Mouse (Mus musculus): ENCODE results near the gene Sult3a2. TPM values are rescaled to one million over a fixed set of nuclear protein-coding genes. Genes with fewer than 3 reads are reported as not detected.

Sult3a2 gene
- polyA plus RNA-seq, 1 experiment = not detected

Other genes starting within 250 kb of the Sult3a2 start
- gene Clvs2, start 161.9 kb downstream of the Sult3a2 start, polyA plus RNA-seq (2012; ENCODE audit: insufficient read depth, insufficient read length, missing spikeins) = not detected in 2 replicates
- not detected in 2 replicates for gene Sult3a1, start 71.0 kb upstream of the Sult3a2 start, polyA plus RNA-seq (2012; ENCODE audit: insufficient read depth, insufficient read length, missing spikeins)
- gene Rsph4a, start 118.4 kb upstream of the Sult3a2 start, polyA plus RNA-seq (2012; ENCODE audit: insufficient read depth, insufficient read length, missing spikeins) = not detected in 2 replicates
- 6.1 and 7.4 TPM in 2 replicates for gene Zup1, start 164.6 kb upstream of the Sult3a2 start, polyA plus RNA-seq (2012; ENCODE audit: insufficient read depth, insufficient read length, missing spikeins)
- 75.5 and 93.2 TPM in 2 replicates for gene Rwdd1, start 232.9 kb upstream of the Sult3a2 start, polyA plus RNA-seq (2012; ENCODE audit: insufficient read depth, insufficient read length, missing spikeins)

All from brown adipose tissue, adult 24 weeks (tissue).